Mouse (Mus musculus) ES-E14 (cell line): Measurements from ENCODE around the gene Phldb2. TPM values are rescaled to one million over a fixed set of nuclear protein-coding genes. Genes with fewer than 3 reads are reported as not detected.

Experiments used
- DNase-seq: peaks from one replicate; pipeline ENCODE4 v3.0.0-alpha.2; 2013; ENCODE audit warnings: low read depth, low spot score
- H3K27ac ChIP-seq: 2 replicates; pipeline ENCODE4 v1.5.1; 2012; ENCODE audit warnings: low read depth, mild to moderate bottlenecking, low read length, moderate library complexity, mixed read lengths; ENCODE audit not compliant: poor library complexity, insufficient read depth, severe bottlenecking
- H3K36me3 ChIP-seq: 2 replicates; pipeline ENCODE4 v1.6.1; 2012; ENCODE audit warnings: mild to moderate bottlenecking, low read length, moderate library complexity, mixed read lengths; ENCODE audit not compliant: control insufficient read depth, poor library complexity, insufficient read depth, severe bottlenecking
- H3K4me1 ChIP-seq, 2 experiments: fragments of 150-350 bp in 1 of 2; sonication (generic) in 1 of 2; 2 replicates each; pipeline ENCODE4 v1.6.1; 2012; ENCODE audit warnings: low read length in 2 of 2, mild to moderate bottlenecking in 1 of 2, mixed read lengths in 1 of 2; ENCODE audit not compliant: control insufficient read depth in 2 of 2, insufficient read depth in 2 of 2, poor library complexity in 1 of 2
- H3K4me3 ChIP-seq, 2 experiments: fragments of 150-350 bp in 1 of 2; sonication (generic) in 1 of 2; 2 replicates each; pipeline ENCODE4 v1.5.1; 2012; ENCODE audit warnings: low read length in 2 of 2, low read depth in 1 of 2, mild to moderate bottlenecking in 1 of 2, mixed read lengths in 1 of 2; ENCODE audit not compliant: insufficient read depth in 1 of 2, poor library complexity in 1 of 2, severe bottlenecking in 1 of 2
- H3K9ac ChIP-seq: 2 replicates; pipeline ENCODE4 v1.6.1; 2012; ENCODE audit warnings: low read depth, mild to moderate bottlenecking, low read length, mixed read lengths; ENCODE audit not compliant: poor library complexity, insufficient read depth, severe bottlenecking
- H3K9me3 ChIP-seq: fragments of 150-350 bp; sonication (generic); 2 replicates; pipeline ENCODE4 v1.6.1; 2012; ENCODE audit warnings: low read depth, mild to moderate bottlenecking, low read length; ENCODE audit not compliant: control insufficient read depth, insufficient read depth
- CHD2 ChIP-seq: IDR thresholded peaks from 2 replicates; pipeline ENCODE4 v1.6.1; 2014; ENCODE audit warnings: mild to moderate bottlenecking, low read depth, low read length, inconsistent platforms
- HCFC1 ChIP-seq: IDR thresholded peaks from 2 replicates; pipeline ENCODE4 v1.6.1; 2012; ENCODE audit warnings: low read length, inconsistent platforms, borderline replicate concordance; ENCODE audit not compliant: insufficient read depth
- MAFK ChIP-seq: IDR thresholded peaks from 2 replicates; pipeline ENCODE4 v1.6.1; 2014; ENCODE audit warnings: mild to moderate bottlenecking, low read depth, low read length, inconsistent platforms; ENCODE audit not compliant: insufficient read depth
- ZC3H11A ChIP-seq: IDR thresholded peaks from 2 replicates; pipeline ENCODE4 v1.6.1; 2012; ENCODE audit warnings: low read depth, mild to moderate bottlenecking, inconsistent platforms, low read length, borderline replicate concordance
- ZNF384 ChIP-seq: IDR thresholded peaks from 2 replicates; pipeline ENCODE4 v1.6.1; 2012; ENCODE audit warnings: low read depth, low read length, inconsistent platforms
- in situ Hi-C, 2 experiments: fragments of 600-800 bp; cut with MboI; formaldehyde crosslinking; loops; one replicate each; pipeline ENCODE4 v1.15.1; 2025; ENCODE audit warnings: low sequenced_read_pairs in 2 of 2, inconsistent platforms in 1 of 2; ENCODE audit not compliant: unreplicated experiment in 2 of 2
- total RNA-seq: library from RNA; depleted of rRNA; stranded (reverse); fragments of 300-350 nt; gene quantifications from 2 replicates; pipeline ENCODE4 v1.2.3, GENCODE M21; 2012

Gene Phldb2
- total RNA-seq, 1 experiment: 36.2 TPM

DNA sequence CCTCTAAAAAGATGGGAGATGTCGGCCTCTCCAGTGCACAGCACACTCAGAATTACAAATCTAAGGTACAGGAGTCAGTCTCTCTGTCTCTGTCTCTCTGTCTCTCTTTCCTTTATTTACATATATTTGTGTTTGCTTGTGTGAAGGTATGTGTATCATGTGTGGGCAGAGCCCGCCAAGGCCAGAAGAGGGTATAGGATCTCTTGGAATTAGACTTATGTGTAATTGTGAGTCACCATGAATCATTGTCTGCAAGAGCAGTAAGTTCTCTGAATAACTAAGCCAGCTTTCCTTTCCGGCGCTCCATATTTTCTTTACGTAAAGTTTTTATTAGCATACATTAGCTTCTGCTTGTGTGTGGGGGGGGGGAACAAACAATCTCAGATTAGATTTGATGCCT lies 7.7 kb downstream of the Phldb2 start:
- Histone ChIP-seq H3K9ac (no peak overlapping the region), H3K27ac (no peak overlapping the region), H3K4me3 (no peak overlapping the region), H3K9me3 (no peaks in the 10 kb centered on the region), H3K36me3 (no peaks in the 10 kb centered on the region), H3K4me1 (no peaks in the 10 kb centered on the region)
- in situ Hi-C loops: no loop called here
- TF ChIP-seq HCFC1 (no peak), ZC3H11A (no peak), ZNF384 (no peak), MAFK (no peak), CHD2 (no peak)
- DNase-seq: no peak

DNA sequence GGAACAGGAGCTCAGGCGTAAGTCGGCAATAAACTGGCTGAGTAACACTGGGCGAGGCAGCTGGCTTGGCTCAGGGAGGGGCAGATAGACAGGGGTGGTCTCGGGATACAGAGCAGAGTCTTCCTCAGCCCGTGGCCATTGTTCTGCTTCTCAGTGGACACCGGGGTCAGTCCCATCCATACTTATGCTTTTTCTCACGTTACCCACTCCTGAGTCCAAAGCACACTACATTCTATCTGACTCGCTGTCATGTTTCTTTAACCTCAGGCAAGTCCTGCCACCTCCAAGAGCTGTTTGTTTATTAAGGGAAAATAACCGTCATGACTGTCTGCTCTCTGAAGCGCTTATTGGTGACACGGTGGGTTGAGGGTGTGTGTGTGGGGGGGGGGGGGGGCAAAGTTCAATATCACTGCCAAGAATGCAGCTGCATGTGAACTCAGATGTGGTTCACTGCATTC lies 8.2 kb downstream of the Phldb2 start:
- no peak overlapping the region for H3K9ac ChIP-seq
- H3K4me1 ChIP-seq: no peaks in the 10 kb centered on the region
- no peaks in the 10 kb centered on the region for H3K9me3 ChIP-seq
- H3K27ac ChIP-seq: no peak overlapping the region
- no peak overlapping the region for H3K4me3 ChIP-seq
- no peak for DNase-seq
- no peaks in the 10 kb centered on the region for H3K36me3 ChIP-seq
- TF ChIP-seq ZNF384 (no peak), CHD2 (no peak), ZC3H11A (no peak), HCFC1 (no peak), MAFK (no peak)
- in situ Hi-C loops: no loop called here

DNA sequence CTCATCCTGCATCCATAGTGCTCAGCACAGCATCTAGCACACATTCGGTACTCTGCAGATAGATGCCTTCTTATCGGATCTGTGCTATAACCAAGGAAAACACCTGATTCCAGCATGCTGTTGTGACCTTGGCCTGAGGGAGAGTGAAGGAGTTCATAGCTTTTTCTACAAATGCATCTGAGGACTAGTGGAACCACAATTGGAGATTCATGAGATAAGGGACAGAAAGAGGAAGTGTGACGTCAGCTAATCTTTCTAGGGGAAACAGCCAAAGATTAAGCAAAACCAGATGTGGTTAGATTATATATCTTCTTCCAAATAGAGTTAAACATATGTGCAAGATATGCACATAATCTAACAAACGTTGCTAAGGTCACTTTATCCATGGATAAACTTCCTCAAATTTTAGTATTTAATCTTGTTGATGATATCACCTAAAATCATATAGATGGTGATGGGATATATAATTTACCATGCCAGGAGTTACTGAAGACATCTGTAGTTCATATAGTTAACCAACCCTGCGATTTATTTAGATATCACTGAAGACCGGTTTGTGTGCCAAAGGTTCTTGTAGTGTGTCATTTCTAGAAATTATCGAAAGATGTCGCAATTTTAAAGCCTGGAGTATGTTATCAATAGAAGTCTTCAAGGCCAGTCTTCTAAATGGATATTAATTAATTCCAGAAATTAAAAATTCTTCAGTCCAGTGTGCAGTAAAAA lies 11.1 kb downstream of the Phldb2 start:
- H3K27ac ChIP-seq: no peak overlapping the region
- H3K36me3 ChIP-seq: no peaks in the 10 kb centered on the region
- H3K9me3 ChIP-seq: no peaks in the 10 kb centered on the region
- H3K9ac ChIP-seq: no peak overlapping the region
- no peak for DNase-seq
- H3K4me3 ChIP-seq: no peak overlapping the region
- in situ Hi-C loops: no loop called here
- no peaks in the 10 kb centered on the region for H3K4me1 ChIP-seq
- TF ChIP-seq MAFK (no peak), ZNF384 (no peak), CHD2 (no peak), ZC3H11A (no peak), HCFC1 (no peak)

DNA sequence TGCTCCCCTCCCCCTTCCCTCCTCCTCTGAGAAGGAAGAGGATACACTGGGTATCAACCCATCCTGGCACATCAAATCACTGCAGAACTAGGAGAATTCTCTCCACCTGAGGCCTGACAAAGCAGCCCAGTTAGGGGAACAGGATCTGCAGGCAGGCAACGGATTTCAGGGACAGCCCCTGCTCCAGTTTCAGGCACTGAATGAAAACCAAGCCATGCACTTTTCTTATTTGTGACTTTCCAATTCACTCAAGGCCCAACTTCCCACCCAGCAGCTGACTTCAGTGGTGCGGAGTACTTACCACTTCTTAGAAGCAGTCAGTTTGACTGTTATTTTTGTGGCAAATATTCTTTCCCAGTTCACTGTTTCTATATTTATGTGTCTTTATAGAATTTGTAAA lies 12.7 kb downstream of the Phldb2 start:
- Histone ChIP-seq H3K9ac (no peak overlapping the region), H3K4me1 (0 out of 4 replicates have a peak, but pooled peaks cover 0 to 2% of the 10 kb centered on the region in 2 experiments), H3K27ac (no peak overlapping the region), H3K36me3 (no peaks in the 10 kb centered on the region), H3K4me3 (no peak overlapping the region), H3K9me3 (no peaks in the 10 kb centered on the region)
- no peak for DNase-seq
- TF ChIP-seq ZNF384 (no peak), HCFC1 (no peak), MAFK (no peak), ZC3H11A (no peak), CHD2 (no peak)
- in situ Hi-C loops: no loop called here
